Mouse (Mus musculus) stomach, embryonic 14.5 days (tissue): ENCODE results near the gene Map4k4. TPM values are rescaled to one million over a fixed set of nuclear protein-coding genes. Genes with fewer than 3 reads are reported as not detected.

Experiments
- ATAC-seq: fragments of 200-750 bp; cut with Nextera tagmentation; 2 replicates; pipeline ENCODE4 v1.8.0; 2017; ENCODE audit warnings: low read depth, moderate TSS enrichment; ENCODE audit not compliant: insufficient number of reproducible peaks, insufficient read depth, low FRiP score
- H3K27ac ChIP-seq: fragments of 300-500 bp; sonication (generic); 2 replicates; pipeline ENCODE4 v1.5.1; 2014; ENCODE audit warnings: mild to moderate bottlenecking, low read length, moderate library complexity, mixed read lengths
- H3K27me3 ChIP-seq: fragments of 300-500 bp; sonication (generic); 2 replicates; pipeline ENCODE4 v1.6.1; 2014; ENCODE audit warnings: low read length, control low read depth, mixed read lengths; ENCODE audit not compliant: control insufficient read depth, insufficient read depth
- H3K36me3 ChIP-seq: fragments of 300-500 bp; sonication (generic); 2 replicates; pipeline ENCODE4 v1.6.1; 2014; ENCODE audit warnings: mild to moderate bottlenecking, control low read depth, low read length, moderate library complexity, mixed read lengths; ENCODE audit not compliant: control insufficient read depth, insufficient read depth
- H3K4me1 ChIP-seq: fragments of 300-500 bp; sonication (generic); 2 replicates; pipeline ENCODE4 v1.6.1; 2014; ENCODE audit warnings: low read length, control low read depth, mixed read lengths; ENCODE audit not compliant: control insufficient read depth, insufficient read depth
- H3K4me2 ChIP-seq: fragments of 300-500 bp; sonication (generic); replicated peaks from 2 replicates; pipeline ENCODE4 v1.6.1; 2014; ENCODE audit warnings: low read depth, low read length, control low read depth
- H3K4me3 ChIP-seq: fragments of 300-500 bp; sonication (generic); 2 replicates; pipeline ENCODE4 v1.5.1; 2014; ENCODE audit warnings: low read depth, low read length, control low read depth
- H3K9ac ChIP-seq: fragments of 300-500 bp; sonication (generic); replicated peaks from 2 replicates; pipeline ENCODE4 v1.6.1; 2014; ENCODE audit warnings: low read depth, mild to moderate bottlenecking, control low read depth, low read length, moderate library complexity, mixed read lengths
- H3K9me3 ChIP-seq: fragments of 300-500 bp; sonication (generic); 2 replicates; pipeline ENCODE4 v1.6.1; 2016; ENCODE audit warnings: low read depth, low read length, control low read depth; ENCODE audit not compliant: control insufficient read depth
- WGBS: fragments of 180-500 bp; shearing (Covaris S2); extraction: QIAGEN DNeasy Blood & Tissue Kit; methylation state at CpG from one replicate; pipeline ENCODE4 v1.1.7; 2014; 5-methylcytosine and 5-hydroxymethylcytosine counted together
- polyA plus RNA-seq: library from polyadenylated mRNA; unstranded; fragments of >200 nt; fragmentation: Nextera tagmentation; extraction: Ambion mirVana; gene quantifications from 2 replicates; pipeline ENCODE4 v1.2.1, GENCODE M21; 2014

Gene Map4k4
- polyA plus RNA-seq, 1 experiment from 2014 or later: 42.6 TPM

DNA sequence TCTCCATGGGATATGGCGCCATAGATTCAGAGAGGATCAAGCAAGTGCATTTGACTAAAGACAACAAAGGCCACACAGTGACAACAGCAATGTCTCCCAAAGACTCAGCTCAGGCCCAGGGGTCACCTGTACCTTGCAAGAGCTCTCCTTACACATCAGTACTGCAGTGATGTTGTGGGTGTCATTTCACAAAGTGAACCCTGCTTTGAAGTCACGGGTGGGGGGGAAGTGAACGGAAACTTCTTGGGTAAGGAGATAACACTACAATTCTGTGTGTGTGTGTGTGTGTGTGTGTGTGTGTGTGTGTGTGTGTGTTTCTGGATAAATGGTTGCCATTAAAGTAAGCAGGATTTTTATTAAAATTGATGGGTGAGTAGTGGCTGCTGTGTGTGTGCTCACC, 53.9 kb downstream of the Map4k4 start:
- Histone ChIP-seq H3K4me1 (peaks cover 44% of the 10 kb centered on the region), H3K27me3 (no peaks in the 10 kb centered on the region), H3K9me3 (no peaks in the 10 kb centered on the region), H3K4me2 (no peak overlapping the region), H3K36me3 (no peaks in the 10 kb centered on the region), H3K27ac (no peak overlapping the region), H3K9ac (no peak overlapping the region), H3K4me3 (no peak overlapping the region)
- ATAC-seq: no peak
- WGBS: 61% methylated on average over 3 of the region's 3 CpGs

DNA sequence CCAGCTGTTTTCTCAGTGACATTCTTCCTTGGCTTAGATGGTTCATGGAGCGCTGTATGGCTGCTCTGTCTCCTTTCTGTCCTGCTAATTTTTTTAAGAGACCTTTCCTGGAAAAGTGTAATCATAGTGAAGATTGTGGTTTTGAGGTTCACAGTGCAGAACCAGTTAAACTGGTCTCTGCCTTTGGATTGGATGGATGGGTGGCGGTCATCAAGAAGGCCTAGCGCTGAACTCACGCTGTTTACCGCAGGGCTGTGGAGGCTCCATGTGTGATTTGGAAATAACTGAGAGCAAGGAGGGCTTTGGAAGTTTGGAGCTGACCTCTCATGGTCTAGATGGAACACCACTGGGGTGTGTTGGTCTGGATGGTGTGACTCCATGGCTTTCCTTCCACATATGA, 56.0 kb downstream of the Map4k4 start:
- Histone ChIP-seq H3K4me2 (no peak overlapping the region), H3K27me3 (no peaks in the 10 kb centered on the region), H3K9me3 (no peaks in the 10 kb centered on the region), H3K27ac (no peak overlapping the region), H3K36me3 (no peaks in the 10 kb centered on the region), H3K4me1 (peaks cover 34% of the 10 kb centered on the region; the same call in 1 of the 2 replicates), H3K4me3 (no peak overlapping the region), H3K9ac (no peak overlapping the region)
- 59% methylated on average over 5 of the region's 5 CpGs for WGBS
- ATAC-seq: peak; percentile 9

DNA sequence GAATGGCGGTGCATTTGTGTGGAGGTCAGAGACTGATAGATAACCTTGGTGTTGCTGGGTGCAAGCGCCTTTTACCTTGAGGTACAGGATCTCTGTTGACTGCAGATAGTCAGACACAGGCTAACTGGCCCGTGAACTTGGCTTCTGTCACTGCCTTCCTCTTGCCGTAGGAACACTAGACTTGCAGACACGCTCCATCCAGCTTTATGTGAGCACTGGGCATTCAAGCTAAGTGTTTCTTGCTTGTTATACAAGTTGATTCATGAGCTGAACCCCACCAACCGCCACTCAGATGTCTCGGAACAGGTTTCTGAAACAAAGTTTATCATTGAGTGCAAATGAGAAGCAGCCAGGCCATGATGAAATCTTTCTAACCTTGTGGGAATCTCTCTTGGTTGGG, 57.3 kb downstream of the Map4k4 start:
- Histone ChIP-seq H3K27me3 (no peaks in the 10 kb centered on the region), H3K4me3 (no peak overlapping the region), H3K4me2 (no peak overlapping the region), H3K27ac (no peak overlapping the region), H3K4me1 (peaks cover 24% of the 10 kb centered on the region; the same call in 1 of the 2 replicates), H3K9me3 (no peaks in the 10 kb centered on the region), H3K36me3 (no peaks in the 10 kb centered on the region), H3K9ac (no peak overlapping the region)
- 71% methylated on average over 7 of the region's 7 CpGs for WGBS
- ATAC-seq: no peak

DNA sequence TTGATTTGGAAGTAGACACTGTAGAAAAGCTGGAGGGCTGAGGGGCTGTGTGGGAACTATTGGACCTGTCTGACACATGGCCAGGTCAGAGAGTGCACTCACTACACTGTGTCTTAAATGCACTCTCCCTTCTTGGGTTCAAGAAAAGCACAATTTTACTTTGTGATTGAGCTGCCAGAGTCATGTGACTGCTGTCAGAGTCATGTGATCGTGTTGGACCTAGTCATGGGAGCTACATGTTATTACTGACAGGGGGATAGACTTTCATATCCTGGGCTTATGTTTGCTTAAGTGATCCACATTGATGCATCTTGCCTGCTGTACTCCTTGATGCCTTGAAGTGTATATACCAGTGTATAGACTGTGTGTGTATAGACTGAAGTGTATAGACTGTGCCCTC, 59.9 kb downstream of the Map4k4 start:
- no peak overlapping the region for H3K4me3 ChIP-seq
- H3K27ac ChIP-seq: no peak overlapping the region
- 0 out of 2 replicates have a peak, but pooled peaks cover 3% of the 10 kb centered on the region for H3K36me3 ChIP-seq
- ATAC-seq: no peak
- H3K4me1 ChIP-seq: peaks cover 31% of the 10 kb centered on the region
- H3K4me2 ChIP-seq: no peak overlapping the region
- H3K27me3 ChIP-seq: no peaks in the 10 kb centered on the region
- no peak overlapping the region for H3K9ac ChIP-seq
- WGBS: 77% methylated on average over 1 of the region's 1 CpGs
- H3K9me3 ChIP-seq: no peaks in the 10 kb centered on the region

DNA sequence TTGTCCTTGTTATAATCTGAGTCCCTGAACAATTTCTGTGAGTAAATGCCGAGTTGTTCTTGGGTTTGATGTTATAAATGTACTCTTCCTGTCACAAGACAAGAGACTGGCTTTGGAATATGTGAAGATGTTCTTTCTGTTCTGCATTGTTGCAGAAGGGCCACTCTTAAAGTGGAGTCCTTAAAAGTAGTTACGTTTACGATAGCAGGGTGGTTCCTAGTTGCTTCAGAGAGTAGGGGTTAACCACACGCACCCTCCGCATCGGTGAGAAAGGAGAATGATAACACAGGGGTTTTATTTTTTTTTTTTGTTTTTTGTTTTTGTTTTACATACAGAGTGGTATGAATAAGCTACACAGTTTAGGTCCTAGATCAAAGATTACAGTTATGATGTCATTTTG, 60.4 kb downstream of the Map4k4 start:
- no peak for ATAC-seq
- WGBS: 83% methylated on average over 6 of the region's 6 CpGs

DNA sequence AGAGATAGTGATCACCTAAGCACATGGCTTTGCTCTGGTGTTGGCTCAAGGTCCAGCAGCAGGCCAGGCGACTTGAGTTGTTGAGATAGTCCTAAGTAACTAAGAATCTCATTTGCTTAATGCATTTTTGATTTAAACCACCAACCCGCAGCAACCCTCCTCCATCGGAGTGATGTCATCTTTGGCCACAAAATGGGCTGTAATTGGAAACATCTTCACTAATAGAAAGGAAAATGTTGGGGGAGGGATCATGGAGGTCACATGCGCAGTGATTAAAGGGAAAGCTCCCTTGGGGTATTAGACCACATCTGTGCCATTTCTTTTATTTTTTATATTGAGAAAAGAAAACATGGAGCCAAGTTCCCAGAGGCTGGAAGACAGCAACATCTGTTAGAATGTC, 61.6 kb downstream of the Map4k4 start:
- no peak for ATAC-seq

More for the DNA sequence above, 60.4 kb downstream of the Map4k4 start:
- Histone ChIP-seq H3K4me1 (peaks cover 29% of the 10 kb centered on the region), H3K4me3 (no peak overlapping the region), H3K9ac (no peak overlapping the region), H3K4me2 (no peak overlapping the region), H3K27ac (no peak overlapping the region), H3K36me3 (0 out of 2 replicates have a peak, but pooled peaks cover 3% of the 10 kb centered on the region), H3K27me3 (no peaks in the 10 kb centered on the region), H3K9me3 (no peaks in the 10 kb centered on the region)

DNA sequence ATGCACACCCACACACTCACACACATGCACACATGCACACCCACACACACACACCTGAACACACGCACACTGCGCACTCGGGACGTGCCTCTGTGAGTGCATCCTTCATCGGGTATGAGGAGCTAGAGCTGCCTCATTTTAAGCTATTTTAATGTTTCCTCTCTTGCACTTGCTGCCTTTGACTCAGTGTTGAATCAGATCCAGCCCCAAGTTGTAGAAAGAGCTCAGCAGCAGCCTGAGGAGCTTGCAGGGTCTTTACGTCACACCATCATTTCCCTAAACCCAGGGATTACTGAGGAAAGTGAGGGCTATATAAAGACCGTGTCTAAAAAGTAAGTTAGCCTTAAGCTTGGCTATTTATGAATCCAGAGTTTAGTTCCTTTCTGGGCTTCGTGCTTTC, 62.1 kb downstream of the Map4k4 start:
- Histone ChIP-seq H3K9me3 (no peaks in the 10 kb centered on the region), H3K27me3 (no peaks in the 10 kb centered on the region), H3K4me2 (no peak overlapping the region), H3K36me3 (0 out of 2 replicates have a peak, but pooled peaks cover 3% of the 10 kb centered on the region), H3K4me3 (no peak overlapping the region), H3K27ac (no peak overlapping the region), H3K9ac (no peak overlapping the region), H3K4me1 (peaks cover 16% of the 10 kb centered on the region)
- WGBS: 80% methylated on average over 8 of the region's 8 CpGs
- no peak for ATAC-seq

More for the DNA sequence above, 61.6 kb downstream of the Map4k4 start:
- Histone ChIP-seq H3K4me3 (no peak overlapping the region), H3K36me3 (0 out of 2 replicates have a peak, but pooled peaks cover 3% of the 10 kb centered on the region), H3K9me3 (no peaks in the 10 kb centered on the region), H3K9ac (no peak overlapping the region), H3K4me1 (peaks cover 20% of the 10 kb centered on the region), H3K4me2 (no peak overlapping the region), H3K27ac (no peak overlapping the region), H3K27me3 (no peaks in the 10 kb centered on the region)
- WGBS: 75% methylated on average over 4 of the region's 4 CpGs

DNA sequence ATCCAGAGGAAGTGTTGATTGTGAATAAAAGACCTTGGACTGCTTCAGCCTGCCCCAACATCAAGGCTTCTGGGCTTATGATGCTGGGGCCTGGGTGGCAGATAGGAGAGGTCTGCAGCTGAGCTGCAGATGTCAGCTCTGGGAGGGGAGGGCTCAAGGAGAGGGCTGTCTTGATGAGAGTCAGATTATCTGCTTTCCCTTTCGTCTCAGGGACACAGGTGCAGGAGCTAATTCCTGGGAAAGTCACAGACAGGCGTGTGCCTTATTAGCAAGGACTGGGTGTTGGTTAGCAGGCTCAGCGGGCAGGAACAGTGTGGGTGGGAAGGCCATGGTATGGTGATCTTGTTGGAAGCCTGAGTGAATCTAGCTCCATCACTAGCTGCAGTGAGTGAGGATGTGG, 63.1 kb downstream of the Map4k4 start:
- Histone ChIP-seq H3K4me1 (peaks cover 16% of the 10 kb centered on the region), H3K27ac (no peak overlapping the region), H3K9me3 (no peaks in the 10 kb centered on the region), H3K4me3 (no peak overlapping the region), H3K9ac (no peak overlapping the region), H3K4me2 (no peak overlapping the region), H3K27me3 (no peaks in the 10 kb centered on the region), H3K36me3 (0 out of 2 replicates have a peak, but pooled peaks cover 3% of the 10 kb centered on the region)
- WGBS: 64% methylated on average over 3 of the region's 3 CpGs
- no peak for ATAC-seq

DNA sequence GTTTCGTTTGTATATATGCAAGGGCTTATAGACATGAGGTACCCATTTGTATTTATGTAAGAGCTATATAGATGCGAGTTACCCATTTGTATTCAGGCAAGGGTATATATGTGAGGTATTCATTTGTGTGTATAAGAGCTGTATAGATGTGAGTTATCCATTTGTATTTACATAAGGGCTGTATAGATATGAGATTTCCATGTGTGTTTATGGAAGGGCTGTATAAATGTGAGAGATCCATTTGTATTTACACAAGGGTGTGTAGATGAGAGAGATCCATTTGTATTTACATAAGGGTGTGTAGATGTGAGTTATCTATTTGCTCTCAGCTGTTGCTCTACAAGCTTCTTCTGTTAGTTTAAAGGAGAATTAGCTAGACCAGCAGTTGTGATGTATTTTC, 63.7 kb downstream of the Map4k4 start:
- WGBS: 59% methylated on average over 2 of the region's 2 CpGs
- H3K4me3 ChIP-seq: no peak overlapping the region
- H3K4me2 ChIP-seq: no peak overlapping the region
- H3K36me3 ChIP-seq: peaks cover 6% of the 10 kb centered on the region; the same call in 1 of the 2 replicates
- H3K9me3 ChIP-seq: no peaks in the 10 kb centered on the region
- H3K27ac ChIP-seq: no peak overlapping the region
- H3K4me1 ChIP-seq: peaks cover 16% of the 10 kb centered on the region
- H3K9ac ChIP-seq: no peak overlapping the region
- H3K27me3 ChIP-seq: no peaks in the 10 kb centered on the region
- ATAC-seq: no peak
